Mouse (Mus musculus) embryonic fibroblast, embryonic 13.5 days (primary cell): ENCODE measurements around the gene Nacc2.

ENCODE experiments used
- CTCF ChIP-seq: IDR thresholded peaks from 2 replicates; pipeline ENCODE4 v1.5.1; 2011; ENCODE audit warnings: mild to moderate bottlenecking, control low read depth, low read length, moderate library complexity, borderline replicate concordance; ENCODE audit not compliant: insufficient read depth
- POLR2A ChIP-seq: IDR thresholded peaks from 2 replicates; pipeline ENCODE4 v1.6.1; 2011; ENCODE audit warnings: low read depth, mild to moderate bottlenecking, control low read depth, low read length, moderate library complexity

GRCm38 (mm10) chr2:26082883-26083282 is 40.1 kb downstream of the Nacc2 start:
- TF ChIP-seq POLR2A = no peak
- TF ChIP-seq CTCF = no peak
